Mouse (Mus musculus): ENCODE results near the gene Adra2a.

Adra2a gene

DNA sequence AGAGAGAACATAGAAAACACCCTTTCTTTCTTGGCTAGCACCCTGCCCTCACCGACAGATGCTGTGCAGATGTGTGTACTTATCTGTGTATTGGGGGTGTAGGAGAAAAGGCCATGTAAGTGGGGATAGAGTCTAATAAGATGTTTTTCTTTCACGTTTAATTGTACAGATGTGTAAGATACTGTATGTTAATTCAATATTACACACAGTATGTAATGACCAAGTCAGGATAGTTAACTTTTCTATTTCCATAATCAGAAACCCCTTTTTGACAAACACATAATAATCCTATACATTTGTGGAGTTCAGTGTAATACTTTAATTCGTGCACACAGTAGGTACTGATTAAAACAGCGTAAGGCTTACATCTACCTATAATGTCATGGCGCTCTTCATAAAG lies at the start of gene Adra2a:
Adra2a (plus strand) TSS at position 301 of the 400 bp plus-strand sequence.
- DNase-seq: no peak

DNA sequence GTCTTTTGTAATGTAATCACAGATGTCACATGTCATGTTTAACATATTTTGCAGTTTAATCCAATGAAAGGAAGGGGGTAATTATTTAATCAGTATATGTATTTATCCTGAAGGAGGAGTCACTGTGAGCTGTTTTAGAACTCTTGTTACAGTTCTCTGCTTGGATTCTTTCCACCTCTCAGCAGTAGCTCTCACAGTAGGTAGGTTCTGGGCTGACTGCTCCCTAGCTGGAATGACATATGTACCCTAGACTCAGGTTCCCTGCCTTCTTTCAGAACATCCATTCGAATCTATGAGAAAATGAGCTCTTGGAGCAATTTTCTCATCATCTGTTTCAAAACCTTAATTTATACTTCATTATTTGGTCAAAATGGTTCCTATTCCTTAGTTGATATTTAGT lies 49.7 kb upstream of the Adra2a start:
- DNase-seq: peak; percentile 12

DNA sequence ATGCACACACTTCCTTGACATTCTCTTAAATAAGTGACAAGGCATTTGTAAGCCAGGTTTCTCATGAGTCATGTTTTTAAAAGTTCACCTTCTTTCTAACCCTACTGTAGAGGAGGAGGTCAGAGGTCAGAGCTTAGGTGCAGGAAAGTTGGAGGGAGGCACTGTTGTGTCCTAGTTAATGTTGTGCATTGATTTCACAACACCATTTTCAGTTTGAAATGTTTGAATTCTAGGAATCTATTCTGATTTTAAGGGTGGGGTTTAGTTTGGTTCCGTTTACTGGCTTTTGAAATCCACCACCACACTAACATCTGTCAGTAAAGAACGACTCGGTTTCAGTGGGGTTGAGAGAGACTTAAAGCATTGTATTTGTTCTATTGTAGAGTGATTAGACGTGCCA lies 33.0 kb upstream of the Adra2a start:
- no peak for DNase-seq

DNA sequence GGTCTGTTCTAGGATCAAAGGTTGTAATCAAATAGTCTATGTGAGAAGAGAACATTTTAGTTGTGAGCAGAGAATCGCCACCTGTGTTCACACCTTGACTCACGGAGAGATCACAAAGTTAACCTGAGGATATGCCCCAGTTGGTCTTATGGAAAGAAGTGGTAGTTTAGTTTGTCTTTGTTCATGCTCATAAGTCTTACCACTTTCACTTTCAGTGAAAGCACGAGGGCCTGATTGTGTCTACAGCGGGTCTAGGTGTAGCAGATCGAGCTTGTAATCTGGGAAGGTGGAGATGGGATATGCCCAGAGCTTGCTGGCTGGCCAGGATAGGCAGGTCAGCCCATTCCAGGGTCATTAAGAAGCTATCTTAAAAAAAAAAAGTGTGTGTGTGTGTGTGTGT lies 29.0 kb upstream of the Adra2a start:
- no peak for DNase-seq

DNA sequence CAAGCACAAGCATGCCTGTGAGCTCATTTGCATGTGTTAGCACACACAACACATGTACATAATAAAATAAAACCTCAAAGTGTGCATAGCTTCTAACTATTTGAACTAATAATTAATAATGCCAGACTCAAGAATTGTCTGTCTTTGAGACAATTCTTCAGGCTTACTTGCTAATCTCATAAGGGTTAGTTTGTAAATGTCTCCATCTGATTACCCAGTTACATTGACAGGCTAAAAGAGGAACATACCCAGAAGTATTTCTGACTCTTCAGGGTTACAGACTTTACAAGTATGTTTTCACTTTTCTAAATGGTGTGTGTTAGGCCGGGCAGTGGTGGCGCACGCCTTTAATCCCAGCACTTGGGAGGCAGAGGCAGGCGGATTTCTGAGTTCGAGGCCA lies 28.4 kb upstream of the Adra2a start:
- DNase-seq: no peak

DNA sequence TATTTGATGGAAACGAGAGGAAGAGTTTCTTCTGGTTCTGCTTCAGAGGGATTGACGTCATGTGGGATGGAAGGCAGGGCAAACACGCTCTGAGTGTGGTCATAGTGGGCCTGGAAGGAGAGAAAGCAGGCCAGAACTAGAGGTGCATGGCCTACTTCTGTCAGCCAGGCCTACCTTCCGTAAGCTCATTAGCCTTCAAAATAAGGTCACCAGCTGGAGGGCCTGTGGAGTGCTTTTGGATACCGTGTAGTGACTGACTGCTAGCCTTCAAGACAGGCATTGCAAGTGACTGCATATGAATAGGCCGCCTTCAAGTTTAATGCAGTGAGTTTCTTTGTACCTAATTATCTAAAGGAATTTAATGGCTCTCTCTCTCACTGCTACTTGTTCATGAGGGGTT lies 8.9 kb upstream of the Adra2a start:
- no peak for DNase-seq

DNA sequence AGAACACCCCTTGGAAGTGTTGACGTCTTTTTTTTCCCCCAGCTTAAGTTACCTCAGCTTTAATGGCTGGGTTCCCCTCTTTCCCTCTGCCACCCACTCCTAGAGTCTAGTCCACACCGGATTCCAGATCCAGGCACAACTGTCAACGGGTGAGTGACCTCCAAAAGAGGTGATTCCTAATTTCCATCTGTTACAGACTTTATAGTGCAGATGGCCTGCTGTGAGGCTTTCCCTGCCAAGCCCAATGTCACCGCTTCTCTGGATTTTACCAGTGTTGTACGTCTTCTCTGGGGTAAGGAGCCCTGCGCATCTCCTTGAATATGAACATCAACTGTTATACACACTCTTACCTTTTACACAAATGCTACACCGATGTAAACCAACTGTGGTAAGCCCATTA lies 4.5 kb upstream of the Adra2a start:
- no peak for DNase-seq

DNA sequence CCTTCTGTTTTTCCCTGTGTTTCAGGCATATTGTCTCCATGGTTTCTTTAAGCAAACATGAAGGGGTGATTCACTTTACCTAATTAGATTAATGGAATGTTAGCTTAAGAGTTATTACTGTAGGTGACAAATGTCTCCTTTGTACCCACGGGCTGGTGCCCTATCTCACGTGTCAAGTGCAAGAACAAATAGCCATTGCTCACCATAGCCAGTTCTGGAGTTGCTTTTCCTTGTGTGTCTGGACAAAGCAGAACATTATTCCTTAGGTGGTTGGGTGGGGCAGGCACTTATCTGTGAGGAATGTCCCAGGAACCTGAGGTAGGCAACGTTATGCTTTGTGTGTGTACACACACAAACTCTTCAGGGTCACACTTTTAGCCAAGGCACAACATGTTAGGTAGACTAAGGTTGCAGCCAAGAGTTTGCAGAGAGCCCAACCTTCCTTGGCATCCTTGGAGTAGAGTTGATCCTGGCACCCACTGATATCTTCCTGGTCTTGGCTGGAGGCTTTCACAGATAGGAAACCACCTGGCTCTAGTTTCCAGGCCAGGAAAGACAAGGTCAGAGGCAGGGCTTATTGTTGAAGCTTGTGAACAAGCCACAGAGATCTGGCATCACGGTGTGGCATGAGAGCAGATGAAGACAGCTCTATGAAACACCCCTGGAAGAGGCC lies 3.5 kb upstream of the Adra2a start:
- DNase-seq: no peak

DNA sequence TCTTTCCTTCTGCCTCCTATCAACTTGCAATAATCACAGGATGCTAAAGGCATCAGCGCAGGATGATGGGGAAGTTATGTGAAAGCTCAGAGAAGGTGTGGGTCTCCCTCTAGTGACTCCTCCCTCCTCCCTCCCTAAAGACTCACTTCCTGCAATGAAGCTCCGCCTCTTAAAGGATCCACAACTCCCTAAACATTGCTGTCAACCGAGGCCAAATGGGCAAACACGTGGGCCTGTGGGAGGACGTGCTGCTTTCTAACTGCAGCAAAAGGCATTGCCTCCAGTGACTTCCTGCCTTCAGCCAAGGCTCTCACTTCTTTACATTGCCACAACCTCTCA lies 3.0 kb upstream of the Adra2a start:
- DNase-seq: no peak

DNA sequence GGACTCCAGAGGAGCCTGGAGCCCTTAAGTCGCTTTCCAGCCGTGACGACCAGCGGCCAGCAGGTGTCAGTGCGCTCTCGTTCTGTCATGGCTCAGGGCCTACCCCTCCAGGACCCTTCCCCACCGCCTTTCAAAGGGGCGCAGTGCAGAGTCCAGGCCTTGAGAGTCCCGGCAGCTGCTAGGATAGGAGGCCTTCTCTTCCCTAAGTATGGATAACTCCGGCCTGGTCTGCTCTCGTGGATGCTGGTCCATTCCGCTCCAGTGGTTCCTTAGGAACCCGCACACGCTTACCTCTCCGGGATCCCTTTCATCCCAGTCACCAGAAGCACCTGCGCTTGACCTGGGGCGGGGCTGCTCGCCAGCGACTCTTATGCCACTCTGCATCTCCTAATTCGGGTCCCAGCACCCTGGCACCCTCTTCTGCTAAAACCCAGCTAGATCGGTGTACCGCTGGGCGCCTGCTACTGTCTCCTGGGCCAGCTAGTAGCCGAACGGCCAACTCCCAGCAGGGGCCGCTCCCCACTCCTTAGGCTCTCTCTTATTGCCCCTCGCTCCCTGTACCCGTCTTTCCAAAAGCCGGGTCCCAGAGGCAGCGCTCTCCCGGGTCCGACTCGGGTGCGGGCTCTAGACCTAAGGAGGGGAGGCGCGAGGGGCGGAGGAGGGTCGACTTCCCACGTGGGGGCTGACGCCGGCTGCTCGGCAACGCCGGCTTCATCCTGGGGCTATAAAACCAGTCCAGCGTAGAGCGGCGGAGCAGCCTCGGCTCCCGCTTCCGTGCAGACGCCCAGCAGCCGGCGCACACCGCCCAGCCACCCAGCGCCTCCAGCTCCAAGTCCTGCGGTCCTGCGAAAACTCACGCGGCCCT lies 788 bp downstream of the Adra2a start:
- no peak for DNase-seq

DNA sequence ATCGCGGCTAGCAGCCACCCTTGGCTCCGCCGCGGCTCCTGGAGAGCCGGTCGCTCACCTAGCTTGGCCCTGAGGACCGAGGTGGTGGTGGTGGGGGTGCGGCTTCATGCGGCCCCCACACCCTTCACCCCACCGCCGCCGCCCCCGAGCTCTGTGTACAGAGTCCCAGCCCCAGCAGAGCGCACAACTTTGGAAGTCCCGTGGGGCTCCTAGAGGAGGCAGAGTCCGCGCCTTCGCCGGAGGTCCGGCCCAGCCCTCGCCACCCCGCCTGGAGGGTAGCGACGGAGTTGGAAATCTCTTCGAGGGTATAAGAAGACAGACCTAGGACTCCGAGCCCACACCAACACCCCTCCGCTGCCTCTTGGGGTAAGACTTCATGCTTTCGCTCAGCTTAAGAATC lies 1.5 kb downstream of the Adra2a start:
- no peak for DNase-seq

DNA sequence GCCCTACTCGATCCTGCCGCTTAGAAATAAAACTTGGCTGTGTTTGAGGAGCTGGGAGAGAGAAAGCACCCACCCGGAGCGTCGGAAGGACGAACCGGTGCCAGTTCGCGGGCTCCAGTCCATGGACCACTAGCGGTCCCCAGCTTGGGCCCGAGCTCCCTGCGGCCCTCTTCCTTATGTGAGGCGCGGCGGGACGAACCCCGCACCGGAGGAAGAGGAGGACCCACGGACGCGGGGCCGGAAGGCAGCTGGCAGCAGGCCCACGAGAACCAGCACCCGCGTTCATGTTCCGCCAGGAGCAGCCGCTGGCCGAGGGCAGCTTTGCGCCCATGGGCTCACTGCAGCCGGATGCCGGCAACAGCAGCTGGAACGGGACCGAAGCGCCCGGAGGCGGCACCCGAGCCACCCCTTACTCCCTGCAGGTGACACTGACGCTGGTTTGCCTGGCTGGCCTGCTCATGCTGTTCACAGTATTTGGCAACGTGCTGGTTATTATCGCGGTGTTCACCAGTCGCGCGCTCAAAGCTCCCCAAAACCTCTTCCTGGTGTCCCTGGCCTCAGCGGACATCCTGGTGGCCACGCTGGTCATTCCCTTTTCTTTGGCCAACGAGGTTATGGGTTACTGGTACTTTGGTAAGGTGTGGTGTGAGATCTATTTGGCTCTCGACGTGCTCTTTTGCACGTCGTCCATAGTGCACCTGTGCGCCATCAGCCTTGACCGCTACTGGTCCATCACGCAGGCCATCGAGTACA lies 2.2 kb downstream of the Adra2a start:
- no peak for DNase-seq

DNA sequence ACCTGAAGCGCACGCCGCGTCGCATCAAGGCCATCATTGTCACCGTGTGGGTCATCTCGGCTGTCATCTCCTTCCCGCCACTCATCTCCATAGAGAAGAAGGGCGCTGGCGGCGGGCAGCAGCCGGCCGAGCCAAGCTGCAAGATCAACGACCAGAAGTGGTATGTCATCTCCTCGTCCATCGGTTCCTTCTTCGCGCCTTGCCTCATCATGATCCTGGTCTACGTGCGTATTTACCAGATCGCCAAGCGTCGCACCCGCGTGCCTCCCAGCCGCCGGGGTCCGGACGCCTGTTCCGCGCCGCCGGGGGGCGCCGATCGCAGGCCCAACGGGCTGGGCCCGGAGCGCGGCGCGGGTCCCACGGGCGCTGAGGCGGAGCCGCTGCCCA lies 2.7 kb downstream of the Adra2a start:
- DNase-seq: no peak

DNA sequence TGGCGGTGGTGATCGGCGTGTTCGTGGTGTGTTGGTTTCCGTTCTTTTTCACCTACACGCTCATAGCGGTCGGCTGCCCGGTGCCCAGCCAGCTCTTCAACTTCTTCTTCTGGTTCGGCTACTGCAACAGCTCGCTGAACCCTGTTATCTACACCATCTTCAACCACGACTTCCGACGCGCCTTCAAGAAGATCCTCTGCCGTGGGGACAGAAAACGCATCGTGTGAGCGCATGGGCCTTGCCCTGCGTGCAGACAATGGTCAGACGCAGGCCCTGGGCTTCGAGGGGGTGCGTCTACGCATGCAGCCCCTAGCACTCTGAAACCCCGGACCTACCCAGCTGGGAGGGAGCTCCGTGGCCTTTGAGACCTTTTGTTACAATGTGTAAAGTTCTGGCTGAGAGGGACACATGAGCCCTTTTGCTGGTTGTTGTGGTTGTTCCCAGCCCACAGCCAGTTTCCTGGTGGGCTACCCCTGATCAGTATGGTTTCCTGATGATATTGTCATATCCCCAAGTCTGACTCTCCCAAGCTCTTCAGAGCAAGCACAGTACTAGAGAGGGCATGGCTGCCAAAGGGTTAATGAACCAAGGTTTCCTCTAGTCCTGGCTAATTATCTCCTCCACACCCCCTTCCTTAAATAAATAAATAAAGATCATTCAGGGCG lies 3.6 kb downstream of the Adra2a start:
- DNase-seq: no peak

DNA sequence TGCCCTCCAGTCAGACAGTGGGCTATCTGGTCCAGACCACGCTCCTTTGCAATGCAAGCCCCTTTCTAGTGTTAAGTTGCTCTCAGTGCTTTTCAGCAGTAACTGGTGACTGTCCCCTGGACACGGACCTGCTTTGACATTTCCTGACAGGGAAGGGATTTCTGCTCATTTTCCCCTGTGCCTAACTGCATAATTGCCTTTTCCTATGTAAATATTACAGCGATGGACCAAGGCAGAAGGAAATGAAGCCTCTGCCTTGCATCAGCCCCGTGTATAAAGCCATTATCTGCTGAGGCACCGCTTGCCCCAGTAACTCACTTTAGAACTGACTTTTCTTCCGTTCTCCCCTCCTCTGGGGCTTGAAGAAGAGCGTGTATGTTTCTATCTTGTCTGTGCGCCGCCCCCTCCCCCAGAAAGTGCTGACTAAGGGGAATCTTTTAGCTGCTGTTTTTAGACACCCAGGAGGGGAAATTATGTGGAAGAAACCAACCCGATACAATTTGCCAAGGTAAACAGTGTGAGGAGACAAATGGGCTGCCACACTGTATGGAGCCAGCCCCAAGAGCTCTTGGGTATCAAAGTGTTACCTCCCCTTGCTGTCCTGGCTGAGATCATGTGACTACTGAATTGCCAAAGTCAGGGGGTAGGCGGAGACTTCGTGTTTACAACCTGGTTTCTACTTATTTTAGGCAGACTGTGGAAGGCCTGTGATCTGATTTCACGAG lies 4.4 kb downstream of the Adra2a start:
- no peak for DNase-seq

DNA sequence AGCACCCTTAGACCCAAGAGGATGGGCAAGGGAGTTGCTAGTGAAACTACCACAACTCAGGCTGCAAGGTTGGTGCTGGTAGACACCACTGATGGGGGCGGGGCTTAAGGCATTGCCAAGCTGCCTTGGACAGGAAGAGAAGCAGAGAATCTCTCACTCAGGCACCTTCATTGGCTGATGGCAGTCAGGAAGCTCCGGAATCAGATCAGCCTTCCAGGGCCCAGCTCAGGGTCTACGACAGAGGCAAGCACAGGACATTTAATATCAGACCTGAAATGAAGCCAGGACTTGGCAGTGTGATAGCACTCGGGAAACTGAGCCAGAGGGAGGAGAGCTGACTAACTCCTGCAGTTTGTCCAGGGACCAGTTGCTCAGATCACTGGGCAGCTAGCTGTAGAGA lies 7.7 kb downstream of the Adra2a start:
- no peak for DNase-seq

DNA sequence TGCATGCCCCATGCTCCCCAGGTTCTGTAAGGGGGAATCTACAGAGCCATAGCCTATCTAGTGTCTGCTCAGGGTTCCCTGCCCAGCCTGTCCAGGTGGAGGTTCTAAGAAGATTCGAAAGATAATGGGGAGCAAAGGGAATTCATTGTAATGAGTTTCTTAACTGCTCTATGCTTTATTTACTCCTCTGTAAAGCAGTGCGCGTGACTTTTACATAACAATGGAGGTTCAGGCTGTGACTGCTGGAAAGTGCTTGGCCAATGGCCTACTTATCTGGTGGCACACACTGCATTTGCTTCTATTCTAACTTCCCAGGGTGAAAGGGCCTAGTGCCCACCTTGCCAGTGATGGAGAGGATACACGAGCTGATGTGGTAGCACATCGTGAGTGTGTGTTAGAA lies 11.9 kb downstream of the Adra2a start:
- DNase-seq: no peak

DNA sequence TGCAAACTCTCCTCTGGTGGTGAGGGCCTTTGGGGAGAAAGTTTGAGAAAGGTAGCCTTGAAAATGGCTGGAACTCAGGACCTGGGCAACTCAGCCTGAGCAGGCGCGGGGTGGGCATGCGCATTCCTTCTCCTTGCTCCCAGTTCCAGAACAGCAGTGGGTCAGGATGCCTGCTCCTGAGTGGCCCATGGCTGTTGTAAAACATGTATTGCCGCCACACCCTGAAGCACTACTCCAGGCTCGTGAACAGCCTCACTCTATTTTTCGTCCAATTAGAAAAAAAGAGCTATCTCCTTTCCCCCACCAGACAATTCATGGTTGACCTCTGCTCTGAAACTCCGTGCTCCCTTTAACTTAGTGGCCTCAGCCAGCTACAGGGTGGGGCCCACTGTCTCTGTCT lies 24.5 kb downstream of the Adra2a start:
- DNase-seq: no peak

DNA sequence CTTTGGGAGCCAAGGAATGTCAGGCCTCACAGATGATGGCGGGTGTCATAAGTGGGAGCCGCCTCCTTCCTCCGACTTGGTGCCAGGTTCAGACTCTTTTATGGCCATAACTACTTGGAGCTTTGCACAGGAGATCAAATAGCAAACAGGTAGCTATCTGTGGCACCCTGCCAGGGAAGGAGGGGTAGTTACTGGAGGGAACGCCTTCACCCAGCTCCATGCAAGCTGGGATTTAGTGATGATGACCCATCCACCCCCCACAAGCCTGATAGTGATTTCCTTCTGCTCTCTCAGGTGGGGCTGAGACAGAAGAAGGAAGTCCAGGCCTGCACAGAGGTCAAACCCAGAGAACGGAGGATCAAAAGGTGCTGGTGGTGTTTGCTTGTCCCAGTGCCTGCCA lies 26.6 kb downstream of the Adra2a start:
- DNase-seq: no peak

DNA sequence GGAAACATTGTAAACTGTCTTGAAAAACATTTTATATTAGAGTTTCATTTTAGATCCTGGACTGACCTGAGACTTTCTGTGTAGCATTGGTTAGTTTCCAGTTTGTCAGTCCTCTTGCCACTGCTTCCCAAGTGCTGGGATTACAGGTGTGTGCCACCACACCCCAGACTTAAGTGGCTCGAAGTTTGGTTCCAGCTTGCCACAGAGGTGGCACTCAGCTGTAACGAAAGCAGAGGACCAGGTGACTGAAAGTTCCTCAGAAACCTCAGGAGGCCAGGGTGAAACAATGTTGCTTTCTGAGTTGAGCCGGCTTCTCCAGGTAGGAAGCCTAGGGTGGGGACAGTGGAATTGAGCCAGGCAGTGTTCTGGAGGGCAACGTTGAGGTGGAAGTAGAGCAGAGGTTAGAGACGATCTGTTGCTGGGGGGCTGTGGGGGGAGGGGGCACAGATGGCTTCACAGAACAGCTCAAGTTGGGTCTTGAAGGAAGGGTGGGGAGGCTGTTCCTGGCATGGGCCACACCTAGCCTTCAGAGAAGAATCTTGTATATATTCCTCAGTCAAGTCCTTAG lies 28.4 kb downstream of the Adra2a start:
- no peak for DNase-seq

DNA sequence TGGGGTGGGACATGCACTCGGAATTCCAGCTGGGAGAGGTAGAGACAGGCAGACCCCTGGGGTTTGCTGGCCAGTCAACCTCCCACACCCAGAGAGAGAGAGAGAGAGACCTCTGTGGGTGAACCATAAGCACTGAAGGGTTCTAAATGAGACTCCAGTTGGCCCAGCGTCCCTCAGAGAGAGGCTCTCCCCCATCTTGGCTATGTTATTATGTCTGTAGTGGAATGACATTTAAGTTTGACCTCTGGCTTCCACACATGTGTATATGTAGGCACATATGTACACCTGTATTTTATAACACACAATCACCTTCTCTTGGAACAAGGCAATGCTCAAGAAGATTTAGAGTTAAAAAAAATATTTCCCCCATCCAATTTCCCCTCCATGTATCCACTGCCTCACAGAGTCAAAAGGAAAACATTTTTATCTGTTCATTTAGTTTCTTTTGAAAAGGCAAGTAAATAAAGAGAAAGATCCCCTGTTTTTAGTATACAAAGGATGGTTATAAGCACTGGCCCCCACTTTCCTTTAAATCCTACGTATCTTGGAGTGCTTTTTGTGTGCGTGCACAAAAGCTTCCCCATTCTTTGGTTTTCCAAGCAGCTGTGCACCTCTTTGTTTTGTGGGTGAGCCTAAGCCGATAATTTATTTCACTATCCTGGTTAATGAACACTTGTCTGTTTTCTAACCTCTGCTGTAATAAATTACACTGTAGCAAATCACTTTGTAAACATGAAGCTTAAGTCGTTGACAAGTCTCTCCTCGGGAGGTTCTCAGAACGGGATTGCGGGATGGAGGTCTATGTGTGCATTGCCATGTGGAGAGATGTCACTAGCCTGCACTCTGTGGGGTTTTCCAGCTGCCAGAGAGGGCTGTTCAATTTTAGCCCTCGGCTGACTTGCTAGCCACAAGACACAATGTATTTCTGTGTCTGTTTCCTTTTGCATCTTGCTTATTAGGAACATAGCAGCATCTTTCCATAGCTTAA lies 32.7 kb downstream of the Adra2a start:
- DNase-seq: no peak

All from cerebellum, adult 8-10 months (tissue).